Mouse (Mus musculus) T-helper 17 cell (primary cell): ENCODE measurements around the gene E130308A19Rik.

Experiments used
- in situ Hi-C, 2 experiments: fragments of 300-600 bp; cut with MboI, MseI; formaldehyde crosslinking; loops; 1 replicate in 1 of 2; 2 replicates in 1 of 2; pipeline ENCODE4 v1.15.1; 2025; ENCODE audit warnings: high pct_unique_total_duplicates in 2 of 2

Gene E130308A19Rik

DNA sequence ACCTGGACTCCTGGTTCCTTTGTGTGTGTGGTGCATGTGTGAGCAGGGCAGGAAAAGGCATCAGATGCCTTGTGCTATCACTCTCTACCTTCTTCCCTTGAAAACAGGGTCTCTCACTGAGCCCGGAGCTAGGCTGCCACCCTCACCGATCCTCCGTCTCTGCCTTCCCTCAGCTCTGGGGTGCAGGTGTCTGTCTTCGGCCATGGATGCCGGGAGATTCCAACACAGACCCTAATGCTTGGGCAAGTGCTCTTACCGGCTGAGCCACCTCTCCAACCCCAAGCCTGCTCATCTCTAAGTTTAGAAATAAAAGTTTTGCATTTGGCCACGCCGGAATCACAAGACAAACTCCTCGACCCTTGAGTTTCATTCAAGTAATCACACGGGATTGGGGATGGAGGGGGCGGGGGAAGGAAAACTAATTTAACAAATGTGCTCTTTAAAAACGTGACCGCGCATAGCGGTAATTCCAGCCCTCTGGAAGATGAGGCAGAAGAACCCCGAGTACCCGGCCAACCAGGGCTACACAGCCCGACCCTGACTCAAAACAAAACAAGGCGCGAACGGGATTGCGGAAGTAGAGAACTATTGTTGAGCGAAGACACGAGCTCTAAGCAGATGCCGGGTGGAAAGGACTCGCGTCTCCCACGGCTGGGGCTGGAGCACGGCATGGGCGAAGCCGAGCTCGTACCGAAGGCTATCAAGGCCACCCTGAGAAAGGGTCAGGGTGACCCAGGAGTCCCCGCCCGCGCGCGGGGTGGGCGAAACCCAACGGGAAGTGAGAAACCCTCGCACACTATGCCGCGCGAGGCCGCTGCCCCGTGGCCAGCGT lies 157.1 kb downstream of the E130308A19Rik start:
- in situ Hi-C loops: no loop called here

DNA sequence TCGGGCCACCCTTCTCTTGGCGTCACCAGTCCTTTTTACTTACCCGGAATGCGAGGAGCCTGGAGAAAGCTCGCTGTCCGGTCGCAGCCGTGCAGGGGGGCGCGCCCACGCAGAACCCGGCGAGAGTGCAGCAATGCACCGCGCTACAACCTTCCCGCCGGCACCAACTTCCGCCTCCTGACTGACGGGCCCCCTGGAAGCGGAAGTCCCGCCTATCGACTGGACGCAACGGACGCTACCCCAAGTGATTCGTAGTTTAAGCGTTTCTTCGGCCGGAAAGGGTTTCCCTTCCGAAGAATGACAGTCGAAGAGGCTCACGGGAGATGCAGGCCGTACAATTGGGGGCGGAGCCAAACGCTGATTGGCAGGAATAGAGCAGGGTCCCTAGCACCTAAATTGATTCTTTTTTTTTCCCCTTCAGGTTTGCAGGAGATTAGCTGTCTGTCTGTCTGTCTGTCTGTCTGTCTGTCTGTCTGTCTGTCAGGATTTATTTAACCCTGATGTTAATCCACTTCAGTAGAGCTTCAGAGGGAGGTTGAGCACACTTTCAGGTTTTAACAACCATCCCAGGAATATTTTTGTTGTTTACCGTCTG lies 157.8 kb downstream of the E130308A19Rik start:
- in situ Hi-C loops: no loop called here

DNA sequence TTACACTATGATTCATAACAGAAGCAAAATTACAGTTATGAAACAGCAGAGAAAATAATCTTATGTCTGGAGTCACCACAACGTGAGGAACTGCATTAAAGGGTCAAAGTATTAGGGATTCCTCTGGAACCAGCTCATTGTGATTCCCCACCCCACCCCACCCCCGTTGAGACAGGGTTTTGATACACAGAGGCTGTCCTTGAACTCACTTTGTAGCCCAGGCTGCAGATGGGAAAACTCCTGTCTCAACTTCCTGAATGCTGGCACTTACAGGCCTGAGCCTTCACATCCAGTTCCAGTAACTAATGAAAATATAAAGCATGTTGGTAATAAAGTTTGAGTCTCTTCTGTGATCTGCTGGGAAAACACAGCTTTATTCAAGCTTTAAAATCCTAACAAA lies 159.4 kb downstream of the E130308A19Rik start:
- in situ Hi-C loops: loop anchor here in 1 of 2 experiments (5.0 kb wide), 1 partner anchor 77 kb away; no protein-coding TSS in a partner anchor

DNA sequence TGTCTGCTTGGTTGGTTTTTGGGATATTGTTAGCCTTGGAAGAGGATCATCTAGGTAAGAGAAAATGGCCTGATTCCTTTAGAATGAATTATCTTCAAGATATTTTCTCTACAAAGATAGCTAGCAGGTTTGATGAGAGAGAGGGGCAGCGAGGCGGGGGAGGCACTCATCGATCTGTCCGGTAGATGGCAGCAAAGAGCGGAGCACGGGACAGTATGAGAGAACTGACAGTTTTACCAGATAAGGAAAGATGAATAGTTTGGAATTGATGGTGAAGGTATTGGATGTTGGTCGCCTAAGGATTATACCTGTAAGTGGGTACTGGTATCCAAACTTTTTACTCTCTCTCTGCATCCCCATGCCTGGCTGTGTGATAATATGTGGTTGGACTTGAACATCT lies 160.7 kb downstream of the E130308A19Rik start:
- in situ Hi-C loops: loop anchor here in 1 of 2 experiments (5.0 kb wide), 1 partner anchor 76 kb away; no protein-coding TSS in a partner anchor

DNA sequence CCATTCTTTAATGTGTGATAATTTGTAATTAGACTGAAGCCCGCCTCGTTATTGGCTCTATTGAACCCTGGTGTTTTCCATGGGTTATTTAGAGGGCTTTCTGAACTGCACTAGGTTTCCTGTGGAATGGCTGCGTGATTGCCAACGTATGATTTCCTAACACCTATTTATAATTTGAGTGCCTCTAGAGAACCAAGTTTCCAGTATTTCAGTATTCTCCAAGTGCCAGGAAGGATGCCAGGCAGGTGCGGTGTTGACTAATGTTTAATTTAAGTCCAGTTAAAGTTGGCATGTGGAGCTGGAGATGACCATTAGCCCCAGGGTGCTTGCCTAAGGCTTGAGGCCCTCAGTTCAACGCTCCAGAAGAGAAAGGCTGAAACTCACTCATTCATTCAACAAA lies 161.1 kb downstream of the E130308A19Rik start:
- in situ Hi-C loops: loop anchor here in 1 of 2 experiments (5.0 kb wide), 1 partner anchor 75 kb away; no protein-coding TSS in a partner anchor

DNA sequence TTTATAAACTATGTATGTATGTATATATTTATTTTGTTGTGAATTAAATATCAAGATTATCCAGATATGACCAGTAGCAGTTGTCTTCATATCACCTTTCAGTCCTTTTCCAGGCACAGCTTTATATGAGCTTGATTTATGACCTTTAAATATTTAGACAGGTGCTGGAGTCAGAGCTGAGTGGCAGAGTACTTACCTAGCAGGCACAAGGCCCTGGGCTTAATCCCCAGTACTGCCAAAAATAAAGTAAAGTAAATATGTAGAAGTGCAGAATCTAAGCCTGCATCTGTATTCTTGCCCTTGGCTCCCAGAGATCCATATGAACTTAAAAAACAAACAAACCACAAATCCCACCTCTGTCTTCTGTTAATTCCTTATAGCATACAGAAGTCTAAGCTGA lies 163.0 kb downstream of the E130308A19Rik start:
- in situ Hi-C loops: loop anchor here in 1 of 2 experiments (5.0 kb wide), 1 partner anchor 73 kb away; no protein-coding TSS in a partner anchor

DNA sequence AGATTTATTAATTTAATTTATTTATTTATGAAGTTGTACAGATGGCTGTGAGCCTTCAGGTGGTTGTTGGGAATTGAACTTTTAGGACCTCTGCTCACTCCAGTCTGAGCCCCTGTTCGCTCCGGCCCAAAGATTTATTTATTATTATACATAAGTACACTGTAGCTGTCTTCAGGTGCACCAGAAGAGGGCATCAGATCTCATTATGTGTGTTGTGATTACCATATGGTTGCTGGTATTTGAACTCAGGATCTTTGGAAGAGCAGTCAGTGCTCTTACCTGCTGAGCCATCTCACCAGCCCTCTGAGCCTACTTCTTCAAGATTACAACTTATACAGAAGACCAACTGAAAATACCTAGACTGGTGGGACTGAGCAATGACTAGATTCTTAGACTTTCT lies 167.6 kb downstream of the E130308A19Rik start:
- in situ Hi-C loops: loop anchor here (5.0 to 10.0 kb wide), 2 partner anchors 51 to 54 kb away; no protein-coding TSS in a partner anchor

DNA sequence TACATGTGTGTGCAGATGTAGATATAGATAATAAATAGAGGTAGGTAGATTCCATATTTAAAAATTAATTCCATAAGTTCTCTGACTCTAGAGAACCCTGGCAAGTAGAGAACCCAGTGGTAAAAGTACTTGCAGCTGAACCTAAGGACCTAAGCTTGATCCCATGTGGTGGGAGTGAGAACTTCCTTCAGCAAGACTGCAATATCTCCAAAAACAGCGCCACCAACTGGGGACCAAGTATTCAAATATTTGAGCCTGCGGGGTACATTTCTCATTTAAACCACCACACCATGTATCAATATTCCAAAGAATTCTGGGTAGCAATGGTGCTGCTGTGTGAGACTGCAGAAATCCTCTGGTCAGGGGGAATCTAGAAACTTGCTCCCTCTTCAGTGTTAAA lies 168.1 kb downstream of the E130308A19Rik start:
- in situ Hi-C loops: loop anchor here (5.0 to 10.0 kb wide), 2 partner anchors 51 to 53 kb away; no protein-coding TSS in a partner anchor

DNA sequence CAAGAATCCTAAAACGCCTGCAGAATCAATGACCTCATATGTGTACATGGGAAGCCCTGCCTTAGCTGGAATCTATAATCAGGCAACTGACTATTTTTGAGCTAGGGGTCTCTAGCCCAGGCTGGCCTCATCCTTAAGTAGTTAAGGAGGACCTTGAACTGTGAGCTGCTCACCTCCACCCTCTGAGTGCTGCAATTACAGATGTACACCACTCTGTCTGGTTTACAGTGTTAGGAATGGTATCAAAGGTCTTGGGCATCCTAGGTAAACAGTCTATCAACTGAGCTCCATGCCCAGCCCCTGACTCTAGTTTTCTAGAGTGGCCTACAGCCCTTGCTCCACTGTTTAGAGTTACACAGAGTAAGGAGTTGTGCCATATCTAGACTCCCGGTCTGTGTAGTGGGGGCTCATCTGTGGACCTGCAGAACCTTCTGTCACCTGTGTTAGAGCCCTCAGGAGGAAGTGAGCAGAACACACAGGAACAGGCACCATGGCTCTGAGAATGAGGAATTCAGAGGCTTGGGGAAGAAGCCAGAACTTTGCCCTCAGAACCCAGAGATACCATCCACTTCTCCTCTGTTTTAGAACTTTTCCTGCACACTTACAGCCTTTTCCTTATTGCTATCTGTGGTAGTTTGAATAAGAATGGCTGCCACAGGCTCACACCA lies 169.9 kb downstream of the E130308A19Rik start:
- in situ Hi-C loops: loop anchor here in 1 of 2 experiments (10.0 kb wide), 1 partner anchor 49 kb away; no protein-coding TSS in a partner anchor

DNA sequence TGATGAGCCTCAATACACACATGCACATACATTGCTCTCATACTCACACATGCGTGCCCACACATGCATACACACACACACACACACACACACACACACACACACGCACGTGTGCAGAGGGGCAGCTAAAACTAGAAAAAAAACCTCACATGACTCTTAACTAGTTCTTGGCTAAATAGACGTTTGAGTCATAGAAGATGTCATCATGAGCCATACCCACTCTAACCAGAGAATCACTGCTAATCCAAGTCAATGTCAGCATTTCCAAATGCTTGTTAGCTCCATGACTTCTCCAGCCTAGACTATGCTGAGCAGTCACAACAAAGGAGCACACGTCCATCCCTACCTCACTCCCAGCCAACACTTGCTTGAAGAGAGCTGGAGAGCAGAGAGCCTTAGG lies 174.2 kb downstream of the E130308A19Rik start:
- in situ Hi-C loops: no loop called here

DNA sequence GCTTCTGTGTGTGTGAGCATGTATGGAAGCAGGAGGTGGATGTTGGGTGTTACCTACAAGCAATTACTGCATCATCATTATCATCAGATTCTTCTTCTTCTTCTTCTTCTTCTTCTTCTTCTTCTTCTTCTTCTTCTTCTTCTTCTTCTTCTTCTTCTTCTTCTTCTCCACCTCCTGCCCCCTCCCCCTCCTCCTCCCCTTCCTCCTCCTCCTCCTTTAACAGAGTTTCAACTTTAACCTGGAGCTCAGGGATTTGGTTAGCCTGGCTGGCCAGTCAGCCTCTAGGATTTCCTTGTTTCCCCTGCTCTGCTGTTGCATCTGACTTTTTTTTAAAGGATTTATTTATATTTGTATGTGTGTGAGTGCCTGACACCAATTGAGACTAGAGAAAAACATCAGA lies 175.5 kb downstream of the E130308A19Rik start, which contains the start of gene Inip:
Gene Inip, minus strand, starts transcription at position 101 of the 400 bp plus-strand sequence.
- in situ Hi-C loops: no loop called here

DNA sequence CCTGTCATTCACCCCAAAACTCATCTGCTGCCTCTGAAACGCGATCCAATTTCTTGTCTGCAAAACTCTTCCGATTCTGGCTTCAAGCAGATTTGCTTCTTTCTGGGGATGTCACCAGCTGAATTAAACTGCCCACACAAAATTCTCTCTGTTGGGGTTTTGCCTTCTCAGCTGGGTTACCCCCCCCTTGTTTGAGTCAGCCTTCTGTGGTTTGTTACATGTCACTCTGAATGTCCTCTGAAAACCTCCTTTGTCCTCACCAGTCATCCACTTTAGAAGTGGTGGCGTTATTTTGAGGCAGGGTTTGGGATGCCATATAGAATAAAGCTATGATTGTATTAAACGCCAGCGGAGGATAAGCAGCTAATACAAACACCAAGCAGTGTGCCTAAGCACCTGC lies 176.1 kb downstream of the E130308A19Rik start:
- in situ Hi-C loops: no loop called here

DNA sequence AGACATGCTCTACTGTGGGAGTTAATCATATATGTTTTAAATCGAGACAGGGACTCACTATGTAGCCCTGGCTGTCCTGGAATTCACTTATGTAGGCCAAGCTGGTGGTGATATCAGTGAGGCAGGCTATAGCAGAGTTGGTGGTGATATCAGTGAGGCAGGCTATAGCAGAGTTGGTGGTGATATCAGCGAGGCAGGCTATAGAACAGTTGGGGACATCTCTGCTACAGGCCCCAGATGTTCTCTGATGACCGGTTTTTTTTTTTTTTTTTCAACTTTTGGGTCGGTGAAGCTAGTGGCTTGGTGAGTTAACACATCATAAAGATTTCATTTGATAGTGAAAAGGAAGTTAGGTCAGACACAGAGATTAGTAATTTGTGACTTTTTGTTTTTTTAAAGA lies 176.8 kb downstream of the E130308A19Rik start:
- in situ Hi-C loops: no loop called here

DNA sequence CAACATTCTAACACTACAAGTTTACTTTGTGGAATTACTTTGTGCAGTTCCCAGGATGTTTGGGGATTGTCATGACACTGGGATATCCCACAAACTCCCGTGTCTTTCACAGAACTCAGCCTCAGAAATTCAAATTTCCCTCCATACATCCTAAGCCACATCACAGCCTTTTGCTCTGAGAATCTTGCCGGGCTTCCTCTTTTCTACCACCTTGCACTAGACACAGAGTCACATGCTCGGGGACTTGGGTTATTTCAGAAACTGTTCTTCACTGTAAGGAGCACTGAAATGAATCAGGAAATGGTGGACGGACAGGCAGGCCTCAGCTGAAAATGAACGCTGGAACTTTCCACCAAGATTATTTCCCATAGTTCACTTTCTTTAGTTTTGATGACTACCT lies 177.3 kb downstream of the E130308A19Rik start:
- in situ Hi-C loops: no loop called here

DNA sequence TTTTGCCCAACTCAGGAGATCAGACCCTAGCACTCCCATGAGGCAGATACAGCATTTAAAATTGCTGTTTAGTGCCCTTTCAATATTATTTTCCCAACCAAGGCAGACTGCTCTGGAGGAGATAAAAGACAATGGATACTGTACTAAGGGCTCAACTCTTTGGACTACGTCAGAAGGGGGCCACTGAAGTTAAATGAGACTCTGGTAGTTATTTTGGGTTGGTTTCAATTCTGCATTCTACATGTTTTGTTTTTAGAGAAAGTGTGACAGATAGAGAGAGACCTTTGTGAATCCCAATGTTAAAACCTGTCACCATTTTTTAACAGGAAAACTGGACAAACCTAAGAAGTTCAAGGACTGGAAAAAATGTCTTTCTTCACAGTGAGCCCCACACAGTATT lies 178.7 kb downstream of the E130308A19Rik start:
- in situ Hi-C loops: no loop called here

DNA sequence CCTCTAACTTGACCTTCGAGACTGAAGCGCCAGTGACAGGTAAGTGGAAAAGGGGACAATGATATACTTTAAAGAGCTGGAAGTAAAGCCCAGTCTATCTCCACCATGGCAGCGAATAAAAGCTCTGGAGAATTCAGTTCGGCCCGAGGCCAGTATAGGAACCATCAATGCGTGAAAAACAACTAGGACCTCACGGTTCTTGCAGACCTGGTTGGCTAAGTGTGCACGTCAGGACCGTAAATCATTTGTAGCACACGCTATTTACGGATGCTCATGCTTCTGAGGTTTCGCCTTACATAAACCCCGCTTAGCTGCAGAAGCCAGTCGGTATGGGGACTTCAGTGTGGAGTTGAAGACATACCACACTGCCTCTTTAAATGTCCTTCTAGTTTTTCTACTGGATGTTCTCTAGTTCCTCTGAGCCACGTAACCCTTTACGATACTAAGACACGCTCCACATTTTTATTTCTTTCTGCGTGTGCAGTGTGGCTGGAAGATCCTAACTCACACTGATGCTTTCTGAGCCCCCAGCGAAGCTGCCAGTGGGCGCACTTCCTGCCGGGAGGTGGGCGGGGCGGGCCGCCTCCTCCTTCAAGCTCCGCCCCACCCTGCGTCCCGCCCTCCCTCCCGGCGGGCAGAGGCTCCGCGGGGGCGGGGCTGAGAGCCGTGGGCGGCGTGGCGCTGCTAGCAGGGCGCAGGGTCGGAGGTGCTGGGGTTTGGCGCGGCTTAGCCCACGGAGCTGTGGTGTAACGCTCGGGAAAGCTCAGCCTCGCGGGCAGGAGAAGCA lies 179.4 kb downstream of the E130308A19Rik start, which contains the start of gene Snx30:
Gene Snx30, plus strand, starts transcription at position 660 of the 787 bp plus-strand sequence.
- in situ Hi-C loops: no loop called here

DNA sequence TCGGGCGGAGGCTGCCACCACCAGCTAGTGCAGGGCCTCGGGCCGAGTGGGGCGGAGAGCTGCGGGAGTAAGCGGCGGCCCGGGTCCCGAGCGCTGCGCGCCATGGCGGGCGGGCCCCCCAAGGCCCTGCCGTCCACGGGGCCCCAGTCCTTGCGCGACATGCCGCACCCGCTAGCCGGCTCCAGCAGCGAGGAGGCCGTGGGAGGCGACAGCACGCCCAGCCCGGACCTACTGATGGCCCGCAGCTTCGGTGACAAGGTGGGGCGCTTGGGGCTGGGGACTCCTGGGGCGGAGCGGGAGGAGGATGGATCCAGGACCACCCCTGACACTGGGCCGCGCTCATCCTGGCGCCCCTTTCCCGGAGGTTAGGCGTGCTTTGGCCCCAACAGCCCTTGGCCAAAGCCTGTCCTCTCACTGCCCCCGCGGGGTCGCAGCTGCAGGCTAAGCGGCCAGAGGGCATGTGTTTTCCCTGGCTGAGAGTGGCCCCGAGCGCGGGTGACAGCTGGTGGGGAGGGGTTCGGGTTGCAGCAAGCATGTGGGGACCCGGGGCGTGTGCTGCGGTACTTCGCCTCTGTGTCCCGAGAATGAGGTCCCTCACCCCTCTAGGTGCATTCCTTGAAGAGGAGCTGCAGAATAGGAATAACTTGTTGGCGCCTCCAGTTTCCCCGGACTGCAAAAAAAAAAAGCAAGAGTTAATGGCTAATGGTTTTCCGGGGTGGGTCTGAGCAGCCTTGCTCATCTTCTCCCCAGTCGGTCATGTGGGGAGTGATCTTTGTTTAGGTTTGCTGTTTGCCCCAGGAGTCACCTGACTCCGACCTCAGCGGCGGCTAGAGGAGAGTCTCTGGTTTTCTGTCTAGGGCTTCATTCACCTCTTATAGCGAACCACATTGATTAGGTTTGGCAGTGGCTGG lies 180.2 kb downstream of the E130308A19Rik start:
- in situ Hi-C loops: no loop called here

DNA sequence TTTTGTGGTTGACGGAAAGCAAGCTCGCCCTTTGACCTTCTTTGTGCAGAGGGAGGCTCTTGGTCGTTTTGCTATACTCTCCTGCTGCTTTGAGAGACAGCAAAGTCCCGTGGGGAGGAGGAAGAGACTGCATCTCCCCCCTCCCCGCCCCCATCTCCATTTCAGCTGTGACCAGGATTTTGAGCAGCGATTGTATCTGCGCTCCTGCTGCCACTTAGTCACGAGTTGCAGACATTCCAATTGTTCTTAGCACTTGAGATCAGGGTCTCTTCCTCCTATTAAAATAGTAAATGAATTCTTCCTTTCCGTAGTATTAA lies 180.8 kb downstream of the E130308A19Rik start:
- in situ Hi-C loops: no loop called here

DNA sequence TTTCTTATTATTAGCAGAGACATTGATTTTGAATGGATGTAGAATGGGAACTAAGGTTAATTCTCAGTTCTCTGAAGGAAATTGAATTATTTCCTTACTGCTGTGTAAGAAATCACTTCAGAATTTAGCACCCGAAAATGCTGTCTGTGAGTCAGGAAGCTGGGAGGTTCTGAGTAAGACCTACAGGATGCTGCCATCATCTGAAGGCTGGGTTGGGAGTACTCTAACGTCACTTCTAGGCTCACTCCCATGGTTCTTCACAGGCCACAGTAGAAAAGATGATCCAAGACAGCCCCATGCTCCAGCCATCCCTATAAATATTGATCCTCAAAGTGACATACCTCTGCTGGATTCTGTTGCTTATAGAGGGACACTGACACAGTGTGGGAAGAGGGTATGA lies 181.5 kb downstream of the E130308A19Rik start:
- in situ Hi-C loops: no loop called here

DNA sequence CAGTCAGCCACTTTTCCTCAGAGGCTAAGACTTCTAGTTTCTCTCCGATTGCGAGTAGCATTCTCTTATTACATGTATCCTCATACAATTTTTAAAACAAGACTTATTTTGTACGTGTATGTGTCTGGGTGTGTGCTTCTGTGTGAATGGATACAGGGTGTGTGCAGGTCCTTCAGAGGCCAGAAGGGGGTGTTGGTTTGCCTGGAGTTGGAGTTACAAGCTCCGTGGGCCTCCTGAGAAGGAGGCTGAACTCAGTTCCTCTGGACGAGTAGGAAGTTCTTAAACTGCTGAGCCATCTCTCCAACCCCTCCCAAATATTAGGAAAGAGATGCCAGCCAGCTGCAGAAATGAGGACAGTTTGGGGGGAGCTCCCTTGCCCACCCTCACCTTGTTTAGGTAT lies 182.4 kb downstream of the E130308A19Rik start:
- in situ Hi-C loops: no loop called here
